Mouse (Mus musculus) erythroblast, embryonic 14.5 days (primary cell): Measurements from ENCODE around the gene Mmd2.

ENCODE experiments used
- GATA1 ChIP-seq: IDR thresholded peaks from 2 replicates; pipeline ENCODE4 v1.6.1; 2012; ENCODE audit warnings: low read length, inconsistent platforms, mixed read lengths
- TAL1 ChIP-seq: IDR thresholded peaks from 3 replicates; pipeline ENCODE4 v1.6.1; 2012; ENCODE audit warnings: low read length, inconsistent platforms, mixed read lengths

DNA sequence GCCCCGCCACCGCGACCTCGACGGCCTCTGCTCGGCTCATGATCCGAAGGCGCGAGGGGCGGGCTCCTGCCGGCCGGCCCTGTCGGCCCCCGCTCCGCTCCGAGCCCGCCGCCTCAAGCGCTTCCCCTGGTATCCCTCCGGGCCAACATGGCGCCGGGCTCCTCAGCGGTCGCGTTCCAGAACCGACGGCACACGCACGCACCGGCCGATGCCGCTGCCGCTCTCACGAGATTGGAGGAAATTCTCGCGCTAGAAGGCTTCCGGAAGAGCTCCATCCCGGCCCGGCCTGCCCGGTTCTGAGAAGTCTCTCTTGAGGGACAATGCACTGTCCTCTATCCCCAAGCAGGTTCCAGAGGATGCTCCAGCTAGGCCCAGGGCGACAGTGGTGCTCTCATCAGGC is 78.7 kb downstream of the Mmd2 start, which contains the start of gene Papolb:
- TF ChIP-seq TAL1 (no peak), GATA1 (no peak)
